Mouse (Mus musculus) right cerebral cortex, postnatal 4 days (tissue): ENCODE data around the gene Erh.
A peak's percentile ranks its signal among the peaks of the same experiment; 100 is the strongest.

ENCODE experiments used
- DNase-seq: peaks from one replicate; pipeline ENCODE4 v3.0.0-alpha.2; 2022

Gene Erh

GRCm38 (mm10) chr12:80612113-80612791, 31.9 kb downstream of the Erh start:
- DNase-seq: no peak

GRCm38 (mm10) chr12:80609928-80610327, 34.2 kb downstream of the Erh start:
- no peak for DNase-seq

GRCm38 (mm10) chr12:80608576-80608975, 35.6 kb downstream of the Erh start:
- DNase-seq: no peak

- no peak for DNase-seq
Measured at GRCm38 (mm10) chr12:80604218-80604617, 39.9 kb downstream of the Erh start.

GRCm38 (mm10) chr12:80603566-80603965, 40.6 kb downstream of the Erh start:
- DNase-seq: peak; percentile 59

- DNase-seq: no peak
Measured at GRCm38 (mm10) chr12:80602432-80602831, 41.7 kb downstream of the Erh start.

- DNase-seq: no peak
Measured at GRCm38 (mm10) chr12:80601597-80602269, 42.4 kb downstream of the Erh start.

GRCm38 (mm10) chr12:80598756-80599155, 45.4 kb downstream of the Erh start:
- peak; percentile 40 for DNase-seq

- no peak for DNase-seq
Measured at GRCm38 (mm10) chr12:80598236-80598635, 45.9 kb downstream of the Erh start.

- DNase-seq: no peak
Measured at GRCm38 (mm10) chr12:80595968-80596367, 48.2 kb downstream of the Erh start.

GRCm38 (mm10) chr12:80595566-80595965, 48.6 kb downstream of the Erh start:
- no peak for DNase-seq

- DNase-seq: no peak
Measured at GRCm38 (mm10) chr12:80594781-80595180, 49.4 kb downstream of the Erh start.

GRCm38 (mm10) chr12:80594141-80594540, 50.0 kb downstream of the Erh start:
- DNase-seq: no peak

GRCm38 (mm10) chr12:80584973-80585372, 59.2 kb downstream of the Erh start:
- peak; percentile 49 for DNase-seq
